Mouse (Mus musculus): ENCODE measurements around the gene Fgf16. TPM values are rescaled to one million over a fixed set of nuclear protein-coding genes. Genes with fewer than 3 reads are reported as not detected.

Fgf16 gene
- under 1 TPM; 0.28 to 0.40 TPM for total RNA-seq (2021)
- long read RNA-seq, experiment 1 = 0 reads
- long read RNA-seq, experiment 2 = 0 reads

GRCm38 (mm10) chrX:105764162-105765004 is at the start of gene Fgf16:
Gene Fgf16 (plus strand): TSS chrX:105764279.
- DNase-seq (ENCODE audit: low spot score in 2 of 2) = no peak

GRCm38 (mm10) chrX:105714740-105715139 is 49.3 kb upstream of the Fgf16 start:
- DNase-seq (ENCODE audit: low spot score in 2 of 2) = no peak

DNA sequence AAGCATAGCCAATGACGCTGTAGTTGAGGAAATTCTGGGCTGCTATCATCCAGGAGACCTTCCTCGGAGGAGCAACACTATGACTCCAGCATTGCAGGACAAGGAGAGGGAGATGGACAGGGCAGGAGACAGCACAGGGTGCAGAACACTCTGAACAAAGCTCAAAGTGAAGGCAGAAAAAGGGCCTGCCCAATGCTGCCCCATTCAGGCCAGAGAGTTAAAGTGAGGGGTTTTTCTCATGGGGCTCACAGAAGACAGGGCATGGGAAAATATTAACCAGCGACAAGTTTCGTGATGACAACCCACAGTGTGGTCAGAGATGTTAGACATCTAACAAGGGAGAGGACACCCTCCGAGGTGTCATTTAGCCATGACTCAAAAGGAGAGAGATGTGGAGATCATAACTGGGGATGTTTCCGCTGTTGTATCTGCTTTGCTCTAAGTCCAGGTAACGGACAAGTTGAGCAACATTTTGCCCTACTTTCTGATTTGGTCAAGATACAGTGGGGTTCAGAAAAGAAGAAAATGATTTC is 48.2 kb upstream of the Fgf16 start:
- no peak for DNase-seq (ENCODE audit: low spot score in 2 of 2)

GRCm38 (mm10) chrX:105718388-105718787 is 45.7 kb upstream of the Fgf16 start:
- no peak for DNase-seq (ENCODE audit: low spot score in 2 of 2)

- peak in 1 of 2 experiments; percentile 3 for DNase-seq (ENCODE audit: low spot score in 2 of 2)
These were observed 45.1 kb upstream of the Fgf16 start for GRCm38 (mm10) chrX:105718943-105719342.

- DNase-seq (ENCODE audit: low spot score in 2 of 2) = no peak
These were observed 39.9 kb upstream of the Fgf16 start for GRCm38 (mm10) chrX:105724174-105724573.

DNA sequence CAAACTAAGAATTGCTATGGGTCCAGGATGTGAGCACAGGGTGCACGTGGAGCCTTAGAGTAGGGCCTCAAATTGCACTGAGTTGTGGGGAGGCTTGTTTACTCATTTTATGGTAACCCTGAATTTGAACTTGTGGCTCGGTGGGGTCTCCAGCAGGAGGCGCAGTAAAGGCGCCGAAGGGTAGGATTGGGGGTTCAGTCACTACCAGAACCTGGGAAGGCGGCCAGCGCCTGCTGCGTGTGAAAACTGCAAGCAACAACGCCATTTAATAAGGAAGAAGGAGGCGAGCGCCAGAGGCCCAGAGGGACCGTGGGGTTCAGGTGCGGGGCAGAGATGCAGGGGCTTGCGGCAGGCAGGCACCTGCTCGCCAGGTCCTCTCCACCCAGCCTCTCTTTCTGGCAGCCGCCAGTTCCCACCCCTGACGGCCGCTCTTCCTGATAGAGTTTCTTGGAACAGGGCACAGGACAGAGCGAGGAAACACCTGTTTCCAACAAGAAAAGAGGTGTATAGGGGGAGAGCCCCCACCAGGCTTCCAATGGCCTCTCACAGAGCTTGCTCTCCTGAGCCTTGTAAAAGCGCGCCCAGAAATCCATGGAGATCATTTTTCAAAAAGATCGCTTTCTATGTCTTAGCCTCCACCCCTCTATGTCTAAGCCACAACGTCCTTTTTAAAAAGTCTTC is 1.1 kb upstream of the Fgf16 start:
- no peak for DNase-seq (ENCODE audit: low spot score in 2 of 2)

GRCm38 (mm10) chrX:105763612-105764011 is 467 bp upstream of the Fgf16 start:
- DNase-seq (ENCODE audit: low spot score in 2 of 2) = no peak

- no peak for DNase-seq (ENCODE audit: low spot score in 2 of 2)
These were observed 1.1 kb downstream of the Fgf16 start for GRCm38 (mm10) chrX:105765005-105765706.

- no peak for DNase-seq (ENCODE audit: low spot score in 2 of 2)
These were observed 1.9 kb downstream of the Fgf16 start for GRCm38 (mm10) chrX:105766013-105766412.

DNA sequence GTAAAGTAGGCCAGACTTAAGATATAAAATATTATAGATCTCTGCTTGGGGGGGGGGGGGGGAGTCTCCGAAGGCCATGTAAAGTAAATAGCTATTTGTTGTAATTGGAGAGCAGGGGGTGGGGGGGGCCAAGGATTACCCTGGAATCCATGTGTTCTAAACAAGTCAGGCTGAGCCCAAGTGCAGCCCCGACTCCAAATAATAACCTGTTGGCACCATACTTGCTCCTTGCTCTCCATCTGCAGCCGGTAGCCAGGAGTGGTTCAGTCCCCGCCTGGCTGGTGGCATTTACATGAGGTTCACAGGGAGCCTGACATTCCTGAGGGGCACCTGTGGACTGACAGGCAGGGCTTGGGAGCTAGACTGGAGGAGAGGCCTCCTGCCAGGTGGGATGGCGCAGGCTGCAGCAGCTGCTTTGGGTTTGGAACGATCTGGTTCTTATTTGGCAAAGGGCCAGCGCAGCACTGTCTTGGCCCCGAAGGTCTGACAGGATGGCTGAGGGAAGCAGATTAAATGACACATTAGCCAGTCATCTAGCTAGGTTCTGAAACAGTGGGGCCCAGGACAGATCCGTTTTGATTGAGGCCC is 3.2 kb downstream of the Fgf16 start:
- no peak for DNase-seq (ENCODE audit: low spot score in 2 of 2)

DNA sequence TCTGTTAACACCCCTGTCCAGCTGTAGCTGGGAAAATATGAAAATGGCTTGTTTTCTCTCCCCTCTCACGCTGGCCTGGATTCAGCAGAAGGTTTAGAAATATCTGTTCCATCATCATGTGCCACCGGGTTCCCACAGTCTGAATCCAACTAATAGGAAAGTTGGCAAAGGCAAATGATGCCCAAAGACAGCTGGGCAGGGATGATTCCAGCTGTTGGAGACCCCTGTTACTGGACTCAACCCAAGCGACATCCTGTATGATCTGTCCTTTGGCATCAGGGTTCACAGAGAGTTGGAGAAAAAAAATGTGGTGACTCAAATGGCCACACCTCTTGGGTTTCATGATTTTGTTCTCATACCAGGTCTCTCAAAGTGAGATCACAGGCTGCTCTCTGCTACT is 3.9 kb downstream of the Fgf16 start:
- no peak for DNase-seq (ENCODE audit: low spot score in 2 of 2)

DNA sequence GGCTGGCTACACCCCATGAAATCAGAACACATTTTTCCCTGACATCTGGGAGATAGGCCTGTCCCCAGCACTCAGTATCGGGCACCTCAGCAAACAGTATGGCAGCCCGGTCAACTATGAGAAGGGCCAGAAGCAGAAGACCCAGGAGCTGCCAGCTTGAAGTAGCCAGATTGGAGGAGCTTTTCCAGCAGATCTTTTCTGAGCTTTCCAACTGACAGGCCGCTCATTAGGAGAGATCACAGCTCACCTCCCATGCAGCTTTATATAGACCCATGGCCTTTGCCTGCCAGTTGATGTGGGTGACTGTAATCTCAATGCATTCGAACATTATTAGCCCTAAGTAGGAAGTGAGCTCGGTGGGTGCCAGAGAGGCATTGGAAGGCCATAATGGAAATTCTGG is 9.2 kb downstream of the Fgf16 start:
- no peak for DNase-seq (ENCODE audit: low spot score in 2 of 2)

DNA sequence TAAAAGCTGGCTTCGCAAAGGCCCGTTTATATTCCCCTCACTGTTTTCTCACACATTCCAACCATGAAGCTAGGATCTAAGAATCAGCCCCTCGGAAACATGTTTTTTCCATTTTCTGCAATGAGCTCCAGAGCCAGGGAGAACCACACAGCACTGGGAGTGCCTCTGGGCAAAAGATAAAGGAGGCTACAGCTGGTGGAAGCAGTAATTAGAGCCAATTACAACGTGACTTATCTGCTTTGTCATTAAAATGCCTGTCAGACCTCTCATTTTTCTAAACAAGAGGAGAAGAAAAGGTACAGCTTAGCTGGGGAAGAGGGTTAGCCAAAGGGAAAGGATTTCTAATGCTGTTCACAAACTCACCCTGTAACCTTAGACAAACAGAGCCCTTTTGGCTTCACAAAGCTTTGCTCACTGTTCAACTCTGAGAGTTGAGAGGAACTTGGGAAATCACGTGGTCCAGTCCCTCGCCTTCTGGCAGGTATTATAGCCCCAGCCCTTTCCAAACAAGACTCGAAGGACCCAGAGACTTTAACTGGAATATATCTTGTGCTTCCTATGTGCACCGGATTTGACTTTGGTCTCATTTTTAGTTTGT is 30.8 kb downstream of the Fgf16 start:
- DNase-seq (ENCODE audit: low spot score in 2 of 2) = no peak

DNA sequence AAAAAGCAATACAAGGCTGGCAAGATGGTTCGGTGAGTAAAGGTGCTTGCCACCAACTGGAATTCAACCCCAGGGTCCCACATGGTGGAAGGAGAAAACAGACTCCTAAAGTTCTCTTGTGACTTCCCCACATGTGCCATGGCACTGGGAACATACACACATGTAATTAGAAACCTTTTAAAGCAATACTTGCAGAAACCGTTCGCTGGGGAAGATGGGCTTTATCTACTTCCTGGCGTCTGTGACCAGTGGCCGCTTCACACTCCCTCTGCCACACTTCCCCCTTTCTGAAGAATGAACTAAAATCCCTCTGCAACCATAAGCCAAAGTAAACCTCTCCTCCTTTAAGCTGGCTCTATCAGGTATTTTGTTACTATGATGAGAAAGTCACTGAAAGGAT is 60.4 kb downstream of the Fgf16 start:
- no peak for DNase-seq (ENCODE audit: low spot score in 2 of 2)

Other genes starting within 250 kb of the Fgf16 start
- gene Atrx, start 165.1 kb downstream of the Fgf16 start, total RNA-seq (2021) = 100 to 1,000 TPM; 146 to 151 TPM
- 10 to 100 TPM; 12.5 to 12.6 TPM for gene Magt1, start 247.6 kb downstream of the Fgf16 start, total RNA-seq (2021)

Measured in left cerebral cortex, adult 18-20 months (tissue).